Mouse (Mus musculus): ENCODE data around the gene Gm10974.

DNA sequence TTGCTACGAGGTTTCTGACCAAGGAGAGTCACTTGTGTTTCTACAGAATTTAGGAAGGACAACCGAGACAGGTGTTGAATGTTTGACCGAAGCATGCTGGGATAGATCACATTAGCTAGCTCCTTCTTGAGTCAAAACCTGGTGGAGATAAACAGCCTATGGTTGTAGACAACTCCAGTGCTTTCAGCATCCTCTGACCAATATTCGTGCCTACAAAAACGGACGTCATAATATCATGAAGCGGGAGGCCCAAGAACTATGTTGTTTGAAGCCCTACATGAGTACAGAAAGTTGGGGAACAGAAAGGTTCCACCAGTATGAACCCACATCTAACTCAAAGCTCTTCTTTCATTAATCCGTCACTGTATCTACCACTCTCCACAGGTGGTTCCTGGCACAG, 19.2 kb downstream of the Gm10974 start:
- TF ChIP-seq CTCF (IDR thresholded peaks at IDR 0.05) (no peak), POLR2A (IDR thresholded peaks at IDR 0.05; ENCODE audit: insufficient read depth, low read depth, low read length) (no peak)
